Comparison of ENCODE assay signal across 8 mouse cellular contexts in genomic region chr11:9010416-9010815, GRCm38 (mm10). TPM values are rescaled to one million over a fixed set of nuclear protein-coding genes. Genes with fewer than 3 reads are reported as not detected.
DNase-seq lines count a peak whose midpoint lies in the region; ATAC-seq and TF ChIP-seq lines count a peak whose summit lies in the region.

No protein-coding gene starts in this region.

- peaks cover 16% of the 10 kb centered on the region for H3K36me3 ChIP-seq in ES-Bruce4 (ENCODE audit: control insufficient read depth, insufficient read depth, low read length, poor library complexity, severe bottlenecking)
- H3K36me3 ChIP-seq in heart, embryonic 13.5 days, result peaks cover 31% of the 10 kb centered on the region
- H3K36me3 ChIP-seq in kidney, postnatal 0 days (ENCODE audit: insufficient read depth, low read length), result peaks cover 18% of the 10 kb centered on the region
- H3K36me3 ChIP-seq in macrophage (ENCODE audit: inconsistent target), result peaks cover 4% of the 10 kb centered on the region; the same call in 1 of the 2 replicates
- H3K36me3 ChIP-seq in testis, adult 2 months (ENCODE audit: control insufficient read depth, insufficient read depth, low read length), result peaks cover 2% of the 10 kb centered on the region

- intact Hi-C loops in heart, postnatal 36 days (cut with DNase I), result loop anchor here (2.0 to 5.0 kb wide), 2 partner anchors 37 to 106 kb away; partner anchors contain the start of genes Gm11992 and Sun3

- ATAC-seq in heart, embryonic 13.5 days (ENCODE audit: extremely low read depth, insufficient number of reproducible peaks, low FRiP score, low TSS enrichment), result no peak
- ATAC-seq in kidney, postnatal 0 days (replicated peaks; ENCODE audit: low FRiP score, low read depth), result peak; percentile 90

- H3K4me2 ChIP-seq in heart, embryonic 13.5 days, result peak overlapping the region; percentile 94
- H3K4me2 ChIP-seq in kidney, postnatal 0 days (ENCODE audit: low read length), result peak overlapping the region; percentile 86

- no peaks in the 10 kb centered on the region; the same call in 1 of the 2 replicates for H3K79me2 ChIP-seq in macrophage (ENCODE audit: inconsistent target)

- DNase-seq in heart, adult 11 months, result peak; percentile 95
- no peak for DNase-seq in heart, postnatal 36 days
- peak; percentile 40 to 44 for DNase-seq in cerebellum, postnatal 14 days
- peak; percentile 86 for DNase-seq in kidney, postnatal 0 days (ENCODE audit: low spot score)

- under 1% methylated on average over 7 of the region's 7 CpGs for WGBS in heart, embryonic 13.5 days
- 0% methylated on average over 7 of the region's 7 CpGs for WGBS in kidney, postnatal 0 days
- WGBS in macrophage (ENCODE audit: missing documents), result under 1% methylated on average over 7 of the region's 7 CpGs

- peak overlapping the region; percentile 85 for H3K9ac ChIP-seq in ES-Bruce4 (ENCODE audit: low read depth, poor library complexity, severe bottlenecking)
- H3K9ac ChIP-seq in heart, embryonic 13.5 days, result peak overlapping the region; percentile 95
- peak overlapping the region; percentile 83 for H3K9ac ChIP-seq in kidney, postnatal 0 days (ENCODE audit: low read depth, low read length)

- TF ChIP-seq CTCF in ES-Bruce4 (IDR thresholded peaks at IDR 0.05; ENCODE audit: low read depth, low read length), result no peak
- no peak for TF ChIP-seq CTCF in kidney, postnatal 0 days (IDR thresholded peaks at IDR 0.05; ENCODE audit: low read depth)
- TF ChIP-seq CTCF in testis, adult 2 months (IDR thresholded peaks at IDR 0.05; ENCODE audit: control insufficient read depth, insufficient read depth, insufficient replicate concordance, low read depth, low read length), result no peak

- no peaks in the 10 kb centered on the region for H3K9me3 ChIP-seq in ES-Bruce4 (replicated peaks; ENCODE audit: control insufficient read depth, insufficient read depth, low read length, poor library complexity, severe bottlenecking)
- H3K9me3 ChIP-seq in heart, embryonic 13.5 days, result no peaks in the 10 kb centered on the region
- no peaks in the 10 kb centered on the region for H3K9me3 ChIP-seq in kidney, postnatal 0 days (replicated peaks; ENCODE audit: low read length)

- TF ChIP-seq POLR2A in ES-Bruce4 (IDR thresholded peaks at IDR 0.05; ENCODE audit: insufficient read depth, low read length), result no peak
- no peak for TF ChIP-seq POLR2A in testis, adult 2 months (IDR thresholded peaks at IDR 0.05; ENCODE audit: control insufficient read depth, low read depth, low read length)

- peaks cover 2% of the 10 kb centered on the region; the same call in 1 of the 2 replicates for H3K27me3 ChIP-seq in ES-Bruce4 (ENCODE audit: control insufficient read depth, insufficient read depth, low read length, poor library complexity, severe bottlenecking)
- H3K27me3 ChIP-seq in heart, embryonic 13.5 days (replicated peaks), result 0 out of 2 replicates have a peak, but pooled peaks cover 3% of the 10 kb centered on the region
- H3K27me3 ChIP-seq in kidney, postnatal 0 days (ENCODE audit: insufficient read depth, low read length), result no peaks in the 10 kb centered on the region
- no peaks in the 10 kb centered on the region for H3K27me3 ChIP-seq in testis, adult 2 months (ENCODE audit: control insufficient read depth, insufficient read depth, low read length)

- H3K4me3 ChIP-seq in ES-Bruce4 (ENCODE audit: low read depth, low read length), result peak overlapping the region; percentile 94
- H3K4me3 ChIP-seq in heart, embryonic 13.5 days, result peak overlapping the region; percentile 90
- H3K4me3 ChIP-seq in kidney, postnatal 0 days (replicated peaks; ENCODE audit: low read depth, low read length), result peak overlapping the region; percentile 77
- peak overlapping the region; percentile 75 for H3K4me3 ChIP-seq in macrophage (ENCODE audit: inconsistent target)
- H3K4me3 ChIP-seq in testis, adult 2 months (ENCODE audit: control insufficient read depth, low read depth, low read length), result peak overlapping the region; percentile 97

- no peaks in the 10 kb centered on the region for H3K4me1 ChIP-seq in ES-Bruce4 (ENCODE audit: control insufficient read depth, insufficient read depth, low read length)
- H3K4me1 ChIP-seq in heart, embryonic 13.5 days, result peaks cover 23% of the 10 kb centered on the region
- no peaks in the 10 kb centered on the region; the same call in none of the 2 replicates for H3K4me1 ChIP-seq in kidney, postnatal 0 days (replicated peaks; ENCODE audit: insufficient read depth, low read length)
- no peaks in the 10 kb centered on the region for H3K4me1 ChIP-seq in testis, adult 2 months (ENCODE audit: control insufficient read depth, insufficient read depth, low read length)

- TF ChIP-seq EP300 in ES-Bruce4 (IDR thresholded peaks at IDR 0.05; ENCODE audit: insufficient read depth, low read depth, low read length), result no peak

- H3K27ac ChIP-seq in ES-Bruce4 (ENCODE audit: insufficient read depth, low read length) (peak overlapping the region; percentile 42; the same call in 1 of the 2 replicates), macrophage (0 out of 2 replicates have a peak overlapping the region, but pooled peaks have one; percentile 15)
- peak overlapping the region; percentile 95 for H3K27ac ChIP-seq in heart, embryonic 13.5 days (replicated peaks)
- H3K27ac ChIP-seq in kidney, postnatal 0 days, result peak overlapping the region; percentile 94
- H3K27ac ChIP-seq in testis, adult 2 months (ENCODE audit: control insufficient read depth, insufficient read depth, low read depth, low read length), result peak overlapping the region; percentile 84

RNA-seq across cellular contexts. Expression of gene Hus1, which starts 0.6 kb away (rescaled TPM):
- 10 to 100 TPM in 1 of 2 experiments, 1 to 10 TPM in 1; 9.9 to 11.7 TPM for total RNA-seq in heart, postnatal 36 days (2021)
- polyA plus RNA-seq in ES-Bruce4 (2011; ENCODE audit: insufficient read depth, insufficient read length, low read depth, missing spikeins) (30.6 and 33.7 TPM in 2 replicates), macrophage (2018) (4.2 to 8.5 TPM (median 4.8 TPM) in 3 replicates)
- polyA plus RNA-seq in heart, embryonic 13.5 days (2015; fragmentation: Nextera tagmentation; extraction: Ambion mirVana), result 12.1 and 13.0 TPM in 2 replicates
- polyA plus RNA-seq in kidney, postnatal 0 days (2015; fragmentation: Nextera tagmentation; extraction: Ambion mirVana), result 14.6 and 14.7 TPM in 2 replicates
- total RNA-seq in macrophage (2018; cell fraction: chromatin; rRNA removed), result 10 to 100 TPM in 4 of 26 experiments, 1 to 10 TPM in 22; 1.1 to 14.9 (median 6.1) TPM
- 1 to 10 TPM; 3.4 to 7.1 (median 4.6) TPM for total RNA-seq in macrophage (2018; cell fraction: cytosol; rRNA removed)
- 10 to 100 TPM in 3 of 26 experiments, 1 to 10 TPM in 23; 2.1 to 15.2 (median 5.6) TPM for total RNA-seq in macrophage (2018; cell fraction: nucleus; rRNA removed)
- 3.7 TPM in 2 replicates for polyA plus RNA-seq in testis, adult 2 months (2012; rRNA removed)

RNA-seq across cellular contexts. Expression of gene Pkd1l1, which starts 37.4 kb away (rescaled TPM):
- not detected for total RNA-seq in heart, postnatal 36 days (2021)
- 0.64 and 0.82 TPM in 2 replicates for polyA plus RNA-seq in ES-Bruce4 (2011; ENCODE audit: insufficient read depth, insufficient read length, low read depth, missing spikeins)
- 0.03 and 0.04 TPM in 2 replicates for polyA plus RNA-seq in heart, embryonic 13.5 days (2015; fragmentation: Nextera tagmentation; extraction: Ambion mirVana)
- 0.12 and 0.19 TPM in 2 replicates for polyA plus RNA-seq in kidney, postnatal 0 days (2015; fragmentation: Nextera tagmentation; extraction: Ambion mirVana)
- not detected for total RNA-seq in macrophage (2018; cell fraction: chromatin; rRNA removed)
- under 1 TPM in 1 of 26 experiments, not detected in 25; under 0.01 TPM for total RNA-seq in macrophage (2018; cell fraction: cytosol; rRNA removed)
- total RNA-seq in macrophage (2018; cell fraction: nucleus; rRNA removed), result not detected
- polyA plus RNA-seq in macrophage (2018), result not detected in 3 replicates
- 0.53 and 0.72 TPM in 2 replicates for polyA plus RNA-seq in testis, adult 2 months (2012; rRNA removed)

RNA-seq across cellular contexts. Expression of gene Gm11992, which starts 38.0 kb away (rescaled TPM):
- 1 to 10 TPM; 1.1 to 2.0 TPM for total RNA-seq in heart, postnatal 36 days (2021)
- polyA plus RNA-seq in ES-Bruce4 (2011; ENCODE audit: insufficient read depth, insufficient read length, low read depth, missing spikeins) (0.33 and 0.55 TPM in 2 replicates), macrophage (2018) (0.36 to 0.56 TPM (median 0.42 TPM) in 3 replicates)
- 2.3 and 3.7 TPM in 2 replicates for polyA plus RNA-seq in heart, embryonic 13.5 days (2015; fragmentation: Nextera tagmentation; extraction: Ambion mirVana)
- polyA plus RNA-seq in kidney, postnatal 0 days (2015; fragmentation: Nextera tagmentation; extraction: Ambion mirVana), result 12.5 and 12.7 TPM in 2 replicates
- total RNA-seq in macrophage (2018; cell fraction: chromatin; rRNA removed), result under 1 TPM in 2 of 26 experiments, not detected in 24; 0.25 to 0.39 TPM
- total RNA-seq in macrophage (2018; cell fraction: cytosol; rRNA removed), result 1 to 10 TPM in 4 of 26 experiments, under 1 TPM in 22; 0.16 to 1.1 (median 0.44) TPM
- total RNA-seq in macrophage (2018; cell fraction: nucleus; rRNA removed), result 1 to 10 TPM in 2 of 26 experiments, under 1 TPM in 8, not detected in 16; 0.22 to 1.5 (median 0.34) TPM
- 53.6 and 58.1 TPM in 2 replicates for polyA plus RNA-seq in testis, adult 2 months (2012; rRNA removed)

RNA-seq across cellular contexts. Expression of gene Sun3, which starts 38.4 kb away (rescaled TPM):
- 1 to 10 TPM; 1.9 to 3.1 TPM for total RNA-seq in heart, postnatal 36 days (2021)
- polyA plus RNA-seq in ES-Bruce4 (2011; ENCODE audit: insufficient read depth, insufficient read length, low read depth, missing spikeins) (not detected in 2 replicates), macrophage (2018) (not detected in 3 replicates)
- polyA plus RNA-seq in heart, embryonic 13.5 days (2015; fragmentation: Nextera tagmentation; extraction: Ambion mirVana), result 0.36 and 0.87 TPM in 2 replicates
- polyA plus RNA-seq in kidney, postnatal 0 days (2015; fragmentation: Nextera tagmentation; extraction: Ambion mirVana), result 1.3 and 1.6 TPM in 2 replicates
- total RNA-seq in macrophage (2018; cell fraction: chromatin; rRNA removed), result not detected
- total RNA-seq in macrophage (2018; cell fraction: cytosol; rRNA removed), result not detected
- not detected for total RNA-seq in macrophage (2018; cell fraction: nucleus; rRNA removed)
- polyA plus RNA-seq in testis, adult 2 months (2012; rRNA removed), result 51.6 and 68.1 TPM in 2 replicates

Comparison
In these comparisons a context has a peak if more than half of its experiments do, and no peak if none do; other contexts are left out.
1. DNase-seq: peak in heart, adult 11 months (single experiment), cerebellum, postnatal 14 days (2 of 2) and kidney, postnatal 0 days (single experiment); none in heart, postnatal 36 days (0 of 2).
2. H3K27ac ChIP-seq: peak in every context shown above with its lines; median percentile 95 in heart, embryonic 13.5 days; 94 in kidney, postnatal 0 days; 84 in testis, adult 2 months; 42 in ES-Bruce4; 15 in macrophage.
3. Peak in every context shown above with its lines, with median percentiles within 50 percentile points of each other: H3K4me3 ChIP-seq and H3K9ac ChIP-seq.